Mouse (Mus musculus) hindbrain, embryonic 13.5 days (tissue): ENCODE results near the gene Cd8a. TPM values are rescaled to one million over a fixed set of nuclear protein-coding genes. Genes with fewer than 3 reads are reported as not detected.

Experiments used
- ATAC-seq: fragments of 200-750 bp; cut with Nextera tagmentation; 2 replicates; pipeline ENCODE4 v1.8.0; 2017; ENCODE audit warnings: moderate TSS enrichment; ENCODE audit not compliant: low FRiP score
- H3K27ac ChIP-seq: fragments of 300-500 bp; sonication (generic); 2 replicates; pipeline ENCODE4 v1.5.1; 2015; ENCODE audit warnings: inconsistent platforms, mild to moderate bottlenecking, moderate library complexity
- H3K27me3 ChIP-seq: fragments of 300-500 bp; sonication (generic); 2 replicates; pipeline ENCODE4 v1.6.1; 2015; ENCODE audit warnings: mild to moderate bottlenecking, inconsistent platforms
- H3K36me3 ChIP-seq: fragments of 300-500 bp; sonication (generic); 2 replicates; pipeline ENCODE4 v1.6.1; 2015; ENCODE audit warnings: mild to moderate bottlenecking, inconsistent platforms
- H3K4me1 ChIP-seq: fragments of 300-500 bp; sonication (generic); replicated peaks from 2 replicates; pipeline ENCODE4 v1.6.1; 2015; ENCODE audit warnings: inconsistent platforms
- H3K4me2 ChIP-seq: fragments of 300-500 bp; sonication (generic); 2 replicates; pipeline ENCODE4 v1.6.1; 2015; ENCODE audit warnings: inconsistent platforms, mild to moderate bottlenecking, moderate library complexity
- H3K4me3 ChIP-seq: fragments of 300-500 bp; sonication (generic); 2 replicates; pipeline ENCODE4 v1.5.1; 2015; ENCODE audit warnings: mild to moderate bottlenecking, inconsistent platforms
- H3K9ac ChIP-seq: fragments of 300-500 bp; sonication (generic); 2 replicates; pipeline ENCODE4 v1.6.1; 2015; ENCODE audit warnings: mild to moderate bottlenecking, inconsistent platforms
- H3K9me3 ChIP-seq: fragments of 300-500 bp; sonication (generic); 2 replicates; pipeline ENCODE4 v1.6.1; 2016; ENCODE audit warnings: inconsistent platforms
- WGBS: fragments of 180-500 bp; shearing (Covaris S2); methylation state at CpG from one replicate; pipeline ENCODE4 v1.1.7; 2015; 5-methylcytosine and 5-hydroxymethylcytosine counted together
- polyA plus RNA-seq: library from polyadenylated mRNA; unstranded; fragments of >200 nt; fragmentation: Nextera tagmentation; extraction: Ambion mirVana; gene quantifications from 2 replicates; pipeline ENCODE4 v1.2.1, GENCODE M21; 2015

The Cd8a gene
- polyA plus RNA-seq, 1 experiment from 2014 or later = not detected

GRCm38 (mm10) chr6:71425681-71426080 lies 52.5 kb downstream of the Cd8a start:
- no peaks in the 10 kb centered on the region for H3K9me3 ChIP-seq
- whole genome bisulfite sequencing = 93% methylated on average over 6 of the region's 6 CpGs
- no peak for ATAC-seq

GRCm38 (mm10) chr6:71427996-71428725 lies 54.9 kb downstream of the Cd8a start:
- H3K4me1 ChIP-seq = 0 out of 2 replicates have a peak, but pooled peaks cover 3% of the 10 kb centered on the region
- ATAC-seq = no peak
- H3K4me2 ChIP-seq = no peak overlapping the region
- H3K4me3 ChIP-seq = no peak overlapping the region
- H3K9me3 ChIP-seq = no peaks in the 10 kb centered on the region
- no peak overlapping the region for H3K9ac ChIP-seq
- WGBS = 93% methylated on average over 4 of the region's 4 CpGs
- no peaks in the 10 kb centered on the region for H3K27me3 ChIP-seq
- H3K27ac ChIP-seq = no peak overlapping the region
- H3K36me3 ChIP-seq = peaks cover 17% of the 10 kb centered on the region

More at GRCm38 (mm10) chr6:71425681-71426080, 52.5 kb downstream of the Cd8a start:
- Histone ChIP-seq H3K27ac (no peak overlapping the region), H3K4me1 (no peaks in the 10 kb centered on the region), H3K27me3 (no peaks in the 10 kb centered on the region), H3K4me2 (no peak overlapping the region), H3K36me3 (peaks cover 17% of the 10 kb centered on the region), H3K4me3 (no peak overlapping the region), H3K9ac (no peak overlapping the region)

Other genes starting within 250 kb of the Cd8a start
- 4.2 and 4.6 TPM in 2 replicates for gene Thnsl2, start 229.0 kb upstream of the Cd8a start, polyA plus RNA-seq
- gene Fabp1, start 173.6 kb upstream of the Cd8a start, polyA plus RNA-seq = not detected in 2 replicates
- gene Krcc1, start 101.8 kb upstream of the Cd8a start, polyA plus RNA-seq = 24.2 and 25.5 TPM in 2 replicates
- 0.35 and 0.43 TPM in 2 replicates for gene Smyd1, start 51.2 kb upstream of the Cd8a start, polyA plus RNA-seq
- 0.10 TPM in 1 of 2 replicates, not detected in the other for gene Cd8b1, start 50.6 kb upstream of the Cd8a start, polyA plus RNA-seq
- 7.8 and 9.0 TPM in 2 replicates for gene Rmnd5a, start 67.2 kb downstream of the Cd8a start, polyA plus RNA-seq
- 23.1 and 23.8 TPM in 2 replicates for gene Rnf103, start 120.5 kb downstream of the Cd8a start, polyA plus RNA-seq
- gene Chmp3, start 170.4 kb downstream of the Cd8a start, polyA plus RNA-seq = 53.9 and 55.0 TPM in 2 replicates